Mouse (Mus musculus): ENCODE results near the gene Abca9. TPM values are rescaled to one million over a fixed set of nuclear protein-coding genes. Genes with fewer than 3 reads are reported as not detected.

The Abca9 gene
- 10 to 100 TPM; 10.3 to 10.5 TPM for total RNA-seq (2021)
- long read RNA-seq, experiment 1, full-length matches to known transcripts: 1 of 1 reads
- long read RNA-seq, experiment 1, partial matches to known transcripts: 0 of 1 reads
- long read RNA-seq, experiment 1, other reads (novel, unspliced or antisense): 0 of 1 reads
- long read RNA-seq, experiment 2, partial matches to known transcripts: 1 of 1 reads
- long read RNA-seq, experiment 2, other reads (novel, unspliced or antisense): 0 of 1 reads

- peak; percentile 9 for DNase-seq
Observed at GRCm38 (mm10) chr11:110167459-110168251, at the start of gene Abca9. Gene Abca9 (minus strand): TSS chr11:110168196.

GRCm38 (mm10) chr11:110217118-110217517 lies 49.1 kb upstream of the Abca9 start:
- DNase-seq: no peak

DNA sequence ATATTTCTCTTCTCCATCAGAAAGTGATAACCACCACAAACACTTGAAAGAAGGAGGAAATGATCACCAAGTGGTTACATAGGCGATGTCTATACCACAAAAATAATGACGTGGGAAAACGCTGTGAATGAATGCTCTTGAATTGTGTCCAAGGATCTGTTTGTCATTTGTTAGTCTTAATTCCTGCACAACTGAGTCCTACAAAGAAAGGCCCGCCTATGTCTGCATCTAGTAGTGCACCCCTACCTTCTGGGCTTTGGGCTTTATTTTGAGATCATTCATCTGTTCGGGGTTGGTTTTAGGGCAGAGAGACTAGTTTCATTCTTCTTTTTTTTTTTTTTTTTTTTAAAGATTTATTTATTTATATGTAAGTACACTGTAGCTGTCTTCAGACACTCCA lies 35.9 kb upstream of the Abca9 start:
- no peak for DNase-seq

GRCm38 (mm10) chr11:110198882-110199281 lies 30.9 kb upstream of the Abca9 start:
- DNase-seq: no peak

DNA sequence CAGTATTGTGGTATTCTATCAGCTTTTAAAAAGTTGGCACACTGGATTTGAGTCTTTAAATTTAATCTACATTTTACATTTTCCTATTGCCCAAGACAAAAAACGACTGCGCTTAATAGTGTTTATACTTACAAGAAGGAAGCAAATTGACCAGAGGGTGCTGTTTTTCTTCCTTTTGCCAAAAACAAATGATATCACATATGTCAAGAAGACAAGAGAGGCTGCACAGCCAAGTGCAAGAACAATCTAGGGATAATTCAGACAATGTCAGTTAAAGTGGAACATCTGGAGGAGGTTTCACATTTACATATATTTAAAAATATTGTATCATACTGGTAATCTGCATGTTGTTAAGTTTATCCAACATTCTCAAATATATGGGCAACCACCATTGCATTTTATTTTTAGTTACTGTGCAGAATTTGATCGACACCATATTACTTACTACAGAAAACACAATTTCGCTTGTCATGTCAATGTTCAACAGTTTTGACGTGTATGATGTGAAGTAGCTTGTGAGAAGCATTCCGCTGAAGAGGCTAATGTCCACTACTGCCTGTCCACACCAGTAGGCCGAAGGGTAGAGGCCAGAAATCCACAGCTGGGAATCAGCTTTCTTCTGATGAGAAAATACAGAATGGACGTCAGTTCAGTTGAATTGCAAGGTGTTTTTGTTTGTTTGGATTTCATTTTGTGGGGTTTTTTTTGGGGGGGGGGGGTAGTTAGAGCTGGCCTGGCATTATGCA lies 28.7 kb upstream of the Abca9 start:
- no peak for DNase-seq

- DNase-seq: no peak
Observed at GRCm38 (mm10) chr11:110195310-110195709, 27.3 kb upstream of the Abca9 start.

DNA sequence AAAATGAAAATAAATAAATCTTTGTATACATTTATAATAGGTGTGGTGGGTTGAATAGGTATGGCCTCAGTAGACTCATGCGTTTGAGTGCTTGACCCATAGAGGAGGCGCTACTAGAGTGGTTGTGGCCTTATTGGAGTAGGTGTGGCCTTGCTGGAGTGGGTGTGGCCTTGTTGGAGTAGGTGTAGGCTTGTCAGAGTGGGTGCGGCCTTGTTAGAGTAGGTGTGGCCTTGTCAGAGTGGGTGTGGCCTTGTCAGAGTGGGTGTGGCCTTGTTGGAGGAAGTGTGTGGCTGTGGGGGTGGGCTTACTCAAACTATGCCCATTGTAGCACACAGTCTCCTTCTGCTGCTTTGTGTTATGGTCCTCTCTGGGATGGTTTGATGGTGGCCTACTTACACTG lies 3.2 kb upstream of the Abca9 start:
- no peak for DNase-seq

- DNase-seq: no peak
Observed at GRCm38 (mm10) chr11:110165822-110166221, 2.2 kb downstream of the Abca9 start.

DNA sequence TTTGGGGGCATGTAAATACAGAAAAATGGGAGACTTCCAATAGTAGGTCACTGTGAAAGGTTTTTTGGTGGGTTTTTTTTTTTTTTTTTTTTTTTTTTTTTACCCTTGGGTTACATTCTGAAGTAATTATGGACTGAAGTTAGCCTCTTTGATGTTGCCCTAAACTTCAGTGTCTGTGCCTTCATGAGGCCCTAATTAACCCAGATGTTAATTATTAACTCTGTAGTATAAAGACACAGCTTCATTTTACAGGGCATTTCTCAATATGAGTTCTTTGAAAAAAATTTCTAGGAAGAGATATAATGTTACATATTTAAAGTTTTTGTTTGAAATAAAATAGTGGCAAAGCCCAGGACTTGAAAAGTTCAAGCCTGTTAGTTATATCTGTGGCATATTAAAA lies 2.6 kb downstream of the Abca9 start:
- DNase-seq: no peak

- no peak for DNase-seq
Observed at GRCm38 (mm10) chr11:110157059-110157458, 10.9 kb downstream of the Abca9 start.

DNA sequence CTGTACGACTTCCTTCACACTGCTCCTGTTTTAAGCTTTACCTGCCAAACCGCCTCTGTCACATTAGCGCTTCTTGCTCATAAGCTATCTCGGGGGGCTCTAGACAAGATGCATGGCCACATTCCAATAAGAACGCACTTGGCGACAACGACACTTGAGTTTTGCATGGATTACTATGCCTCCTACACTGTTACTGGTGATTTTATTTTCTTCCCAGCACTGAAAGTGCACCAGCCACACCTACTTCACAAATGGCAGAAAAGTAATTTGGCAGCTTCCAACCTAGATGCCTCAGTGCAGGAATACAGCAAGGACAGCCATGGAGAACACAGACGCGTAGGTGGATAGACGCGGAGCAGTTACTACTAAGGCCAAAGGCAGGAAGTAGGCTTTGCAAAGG lies 12.0 kb downstream of the Abca9 start:
- DNase-seq: no peak

GRCm38 (mm10) chr11:110147640-110148039 lies 20.4 kb downstream of the Abca9 start:
- no peak for DNase-seq

GRCm38 (mm10) chr11:110145421-110145820 lies 22.6 kb downstream of the Abca9 start:
- no peak for DNase-seq

- peak; percentile 2 for DNase-seq
Observed at GRCm38 (mm10) chr11:110130760-110131159, 37.2 kb downstream of the Abca9 start.

DNA sequence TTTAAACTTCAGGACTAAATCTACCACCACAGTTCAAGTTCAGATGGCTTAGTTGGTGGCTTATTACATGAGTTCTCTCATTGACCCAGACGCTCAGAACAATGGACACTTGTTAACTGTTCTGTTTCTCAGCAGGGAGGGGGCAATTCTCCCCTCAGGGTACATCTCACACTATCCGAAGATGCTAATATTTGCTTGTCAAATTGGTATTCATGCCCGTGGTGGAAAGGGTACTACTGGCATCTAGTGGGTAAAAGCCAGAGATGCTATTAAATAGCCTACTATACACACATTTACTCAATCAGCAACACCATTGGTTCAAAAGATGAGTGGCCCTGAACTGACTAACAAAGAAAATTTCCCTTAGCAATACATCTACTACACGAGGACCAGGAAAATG lies 56.9 kb downstream of the Abca9 start:
- DNase-seq: no peak

GRCm38 (mm10) chr11:110101437-110101836 lies 66.6 kb downstream of the Abca9 start:
- no peak for DNase-seq

GRCm38 (mm10) chr11:110098901-110099300 lies 69.1 kb downstream of the Abca9 start:
- DNase-seq: no peak

- DNase-seq: no peak
Observed at GRCm38 (mm10) chr11:110097465-110097864, 70.5 kb downstream of the Abca9 start.

- DNase-seq: peak; percentile 23
Observed at GRCm38 (mm10) chr11:110095858-110096257, 72.1 kb downstream of the Abca9 start, which contains the start of gene Abca8a. Gene Abca8a (minus strand): TSS chr11:110095978.

DNA sequence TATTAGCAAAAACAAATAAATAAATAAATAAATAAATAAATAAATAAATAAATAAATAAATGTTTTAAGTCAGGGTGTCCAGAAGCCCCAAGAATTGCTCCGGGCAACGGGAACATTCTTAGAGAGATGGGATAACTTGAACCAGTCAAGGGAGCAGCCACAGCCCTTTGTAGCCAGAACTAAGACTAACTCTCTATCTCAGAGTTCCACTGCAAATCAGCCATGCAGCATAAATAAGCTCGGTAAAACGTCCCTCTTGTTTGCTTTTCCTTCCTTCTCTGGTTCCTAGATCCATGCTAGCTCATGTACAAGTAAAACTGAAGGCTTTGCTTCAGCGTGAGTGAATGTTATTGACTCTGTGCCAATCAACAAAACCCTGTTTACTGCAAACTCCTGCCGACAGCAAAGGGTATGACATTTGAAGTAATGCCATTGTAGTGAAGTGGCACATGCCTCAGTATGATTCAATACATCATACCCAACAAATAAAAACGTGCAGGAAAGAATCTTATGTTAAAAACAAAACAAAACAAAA lies 73.1 kb downstream of the Abca9 start:
- DNase-seq: no peak

- DNase-seq: peak; percentile 66
Observed at GRCm38 (mm10) chr11:110094236-110094635, 73.8 kb downstream of the Abca9 start.

DNA sequence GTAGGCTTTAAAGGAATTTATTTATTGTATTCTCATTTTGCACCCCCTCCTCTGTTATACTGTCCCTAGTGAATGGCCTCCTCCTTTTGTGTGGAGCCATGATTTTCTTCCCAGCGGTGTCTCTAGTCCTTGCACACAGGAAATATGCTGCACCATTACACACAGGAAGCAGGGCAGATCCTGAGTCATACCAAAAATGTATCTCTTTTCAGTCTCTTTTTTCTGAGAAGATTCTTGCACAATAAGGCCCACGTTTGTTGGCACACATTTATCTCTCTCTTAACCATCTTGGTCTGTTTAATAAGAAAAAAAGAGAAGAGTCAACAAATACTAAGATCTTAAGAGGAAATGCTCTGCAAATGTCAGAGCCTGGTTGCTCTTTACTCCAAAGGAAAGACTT lies 76.7 kb downstream of the Abca9 start:
- no peak for DNase-seq

DNA sequence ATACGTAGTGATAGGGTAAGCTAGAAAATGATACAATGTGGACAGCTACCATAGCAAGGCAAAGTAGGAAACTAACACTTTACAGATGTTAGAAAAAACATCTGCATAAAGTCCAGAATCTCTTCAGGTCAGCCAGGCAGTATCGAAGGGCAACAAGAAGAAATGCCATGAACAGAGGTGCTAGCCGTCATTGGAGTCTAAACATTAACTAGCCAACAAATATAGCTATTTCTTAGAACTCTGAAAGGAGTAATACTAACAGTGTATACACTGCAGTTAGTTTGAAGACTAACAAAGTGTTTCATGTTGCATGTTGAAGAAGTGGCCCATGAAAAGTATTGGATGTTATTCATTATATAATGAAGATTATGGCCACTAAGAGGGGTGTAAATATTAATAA lies 95.8 kb downstream of the Abca9 start:
- no peak for DNase-seq

All from adrenal gland, postnatal 10 days (tissue).